Mouse (Mus musculus) brain, embryonic 14.5 days (tissue): Measurements from ENCODE around the gene Grifin.

Source experiments
- CTCF ChIP-seq: fragments of 200-500 bp; IDR thresholded peaks from 2 replicates; pipeline ENCODE4 v1.5.1; 2012; ENCODE audit warnings: inconsistent platforms, mild to moderate bottlenecking, moderate library complexity, borderline replicate concordance; ENCODE audit not compliant: insufficient read depth, insufficient read length; ENCODE audit errors: extremely low read depth
- POLR2A ChIP-seq: fragments of 200-500 bp; IDR thresholded peaks from 2 replicates; pipeline ENCODE4 v1.6.1; 2012; ENCODE audit warnings: mild to moderate bottlenecking, inconsistent platforms, borderline replicate concordance; ENCODE audit not compliant: poor library complexity, insufficient read depth, insufficient read length, severe bottlenecking; ENCODE audit errors: extremely low read depth

DNA sequence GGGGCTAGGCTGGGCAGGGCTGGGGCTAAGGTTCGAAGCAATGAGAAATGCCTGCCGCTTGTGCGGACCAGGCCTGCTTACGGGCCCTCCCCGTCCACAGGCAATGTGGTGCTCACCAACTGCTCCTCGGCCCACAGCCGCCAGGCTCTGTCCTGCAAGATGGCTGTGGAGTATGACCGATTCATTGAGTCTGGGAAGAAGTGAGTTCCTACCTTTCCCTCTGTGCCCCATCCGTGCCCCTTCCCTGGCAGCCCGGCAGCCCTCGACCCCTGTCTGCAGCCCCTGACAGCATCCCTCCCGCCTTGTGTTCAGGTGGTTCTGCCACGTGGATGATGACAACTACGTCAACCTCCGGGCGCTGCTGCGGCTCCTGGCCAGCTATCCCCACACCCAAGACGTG is 47.3 kb upstream of the Grifin start:
- TF ChIP-seq POLR2A (no peak), CTCF (no peak)
